8 mouse cellular contexts compared by ENCODE assay signal in the genomic region with DNA sequence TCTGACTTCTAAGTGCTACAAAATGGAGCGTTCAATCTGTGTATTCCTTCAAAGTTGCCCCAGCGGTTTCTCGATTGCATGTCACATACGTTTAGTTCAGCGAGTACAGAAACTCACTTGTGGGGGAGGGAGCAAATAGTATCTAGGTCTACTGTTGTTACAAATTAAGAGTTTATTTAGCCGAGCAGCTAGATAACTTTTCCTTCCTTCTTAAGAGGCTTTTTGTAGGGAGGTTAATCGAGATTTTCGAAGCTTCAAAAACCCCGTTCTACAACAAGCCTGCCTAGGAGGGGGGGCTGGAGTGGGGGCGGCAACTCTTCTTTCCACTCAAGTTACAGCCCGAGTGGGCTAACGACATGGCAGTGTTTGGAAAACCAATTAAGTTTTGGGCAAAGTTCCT. TPM values are rescaled to one million over a fixed set of nuclear protein-coding genes. Genes with fewer than 3 reads are reported as not detected.
DNase-seq lines count a peak whose midpoint lies in the region; ATAC-seq lines count a peak whose summit lies in the region.

No protein-coding gene starts in this region.

- no peak for ATAC-seq in heart, embryonic 14.5 days (ENCODE audit: insufficient number of reproducible peaks, insufficient read depth, low FRiP score, low read depth)
- ATAC-seq in hindbrain, embryonic 16.5 days: peak; percentile 6; the same call in 1 of the 2 replicates
- no peak for ATAC-seq in midbrain, embryonic 14.5 days (ENCODE audit: low FRiP score, low TSS enrichment)
- no peak for ATAC-seq in inflammation-experienced regulatory T-cells, adult 6 months

- no peaks in the 10 kb centered on the region for H3K27me3 ChIP-seq in heart, embryonic 14.5 days (ENCODE audit: control insufficient read depth, insufficient read depth, low read length)
- no peaks in the 10 kb centered on the region for H3K27me3 ChIP-seq in hindbrain, embryonic 16.5 days (replicated peaks; ENCODE audit: control insufficient read depth, insufficient read depth, low read length)
- H3K27me3 ChIP-seq in midbrain, embryonic 14.5 days (ENCODE audit: control insufficient read depth, insufficient read depth, low read length): 0 out of 2 replicates have a peak, but pooled peaks cover 8% of the 10 kb centered on the region

- under 1% methylated on average over 12 of the region's 12 CpGs for WGBS in heart, embryonic 14.5 days
- WGBS in hindbrain, embryonic 16.5 days: 3% methylated on average over 12 of the region's 12 CpGs
- 2% methylated on average over 12 of the region's 12 CpGs for WGBS in midbrain, embryonic 14.5 days

- peaks cover 37% of the 10 kb centered on the region for H3K36me3 ChIP-seq in heart, embryonic 14.5 days (ENCODE audit: control insufficient read depth, insufficient read depth, low read length)
- no peaks in the 10 kb centered on the region for H3K36me3 ChIP-seq in hindbrain, embryonic 16.5 days (ENCODE audit: control insufficient read depth, insufficient read depth, low read length)
- H3K36me3 ChIP-seq in midbrain, embryonic 14.5 days (ENCODE audit: control insufficient read depth, insufficient read depth, low read length): no peaks in the 10 kb centered on the region

- H3K9me3 ChIP-seq in heart, embryonic 14.5 days (ENCODE audit: control insufficient read depth, low read length): no peaks in the 10 kb centered on the region
- H3K9me3 ChIP-seq in hindbrain, embryonic 16.5 days (ENCODE audit: control insufficient read depth, low read length): no peaks in the 10 kb centered on the region
- no peaks in the 10 kb centered on the region for H3K9me3 ChIP-seq in midbrain, embryonic 14.5 days (ENCODE audit: control insufficient read depth, low read length)

- peak overlapping the region; percentile 89 to 96 for H3K4me3 ChIP-seq in heart, embryonic 14.5 days (ENCODE audit: control insufficient read depth in 1 of 2, insufficient read depth in 1 of 2, low read depth in 1 of 2, low read length in 2 of 2)
- H3K4me3 ChIP-seq in hindbrain, embryonic 16.5 days (ENCODE audit: low read length): peak overlapping the region; percentile 72
- H3K4me3 ChIP-seq in midbrain, embryonic 14.5 days (replicated peaks; ENCODE audit: low read depth, low read length): peak overlapping the region; percentile 69

- H3K4me2 ChIP-seq in heart, embryonic 14.5 days (ENCODE audit: low read length): peak overlapping the region; percentile 75
- H3K4me2 ChIP-seq in hindbrain, embryonic 16.5 days (ENCODE audit: low read length): peak overlapping the region; percentile 84
- H3K4me2 ChIP-seq in midbrain, embryonic 14.5 days (ENCODE audit: low read length): peak overlapping the region; percentile 96

- peak overlapping the region; percentile 93 to 98 for H3K27ac ChIP-seq in heart, embryonic 14.5 days (replicated peaks in 1 of 2; ENCODE audit: control insufficient read depth in 1 of 2, insufficient read depth in 1 of 2, low read depth in 2 of 2, low read length in 2 of 2)
- peak overlapping the region; percentile 87; the same call in 1 of the 2 replicates for H3K27ac ChIP-seq in hindbrain, embryonic 16.5 days (ENCODE audit: low read depth, low read length)
- no peak overlapping the region for H3K27ac ChIP-seq in midbrain, embryonic 14.5 days (replicated peaks; ENCODE audit: low read depth, low read length)

- peak overlapping the region; percentile 99 for H3K9ac ChIP-seq in heart, embryonic 14.5 days (ENCODE audit: low read length)
- peak overlapping the region; percentile 71 for H3K9ac ChIP-seq in hindbrain, embryonic 16.5 days (ENCODE audit: low read depth, low read length)
- H3K9ac ChIP-seq in midbrain, embryonic 14.5 days (replicated peaks; ENCODE audit: low read length): peak overlapping the region; percentile 62

- DNase-seq in heart, adult 8-10 months (ENCODE audit: low spot score): no peak
- DNase-seq in embryo, embryonic 11 days: peak; percentile 43
- peak; percentile 44 for DNase-seq in midbrain, embryonic 14.5 days
- no peak for DNase-seq in left cerebral cortex, adult 8-10 months (ENCODE audit: low spot score in 2 of 2)
- DNase-seq in gastrocnemius, adult 18-20 months (ENCODE audit: low spot score): no peak

- H3K4me1 ChIP-seq in heart, embryonic 14.5 days (ENCODE audit: control insufficient read depth in 2 of 2, insufficient read depth in 2 of 2, low read length in 2 of 2): peaks cover 2 to 24% of the 10 kb centered on the region in 2 experiments; a peak in 3 of 4 replicates
- H3K4me1 ChIP-seq in hindbrain, embryonic 16.5 days (ENCODE audit: control insufficient read depth, insufficient read depth, low read depth, low read length): peaks cover 7% of the 10 kb centered on the region
- peaks cover 7% of the 10 kb centered on the region; the same call in 1 of the 2 replicates for H3K4me1 ChIP-seq in midbrain, embryonic 14.5 days (ENCODE audit: control insufficient read depth, insufficient read depth, low read length)

RNA-seq across cellular contexts. Expression of gene Yap1, which starts 1.6 kb away (rescaled TPM):
- 22.0 and 24.3 TPM in 2 replicates for polyA plus RNA-seq in heart, embryonic 14.5 days (2014; fragmentation: Nextera tagmentation; extraction: Ambion mirVana)
- 10 to 100 TPM; 68.5 to 92.9 (median 77.7) TPM for total RNA-seq in heart, adult 8-10 months (2022)
- polyA plus RNA-seq in hindbrain, embryonic 16.5 days (2015; fragmentation: Nextera tagmentation; extraction: Ambion mirVana): 6.7 and 9.8 TPM in 2 replicates
- polyA plus RNA-seq in midbrain, embryonic 14.5 days (2014; fragmentation: Nextera tagmentation; extraction: Ambion mirVana): 5.9 and 7.8 TPM in 2 replicates
- 10 to 100 TPM; 16.7 to 18.7 (median 18.4) TPM for total RNA-seq in left cerebral cortex, adult 8-10 months (2022)
- polyA plus RNA-seq in inflammation-experienced regulatory T-cells, adult 6 months (2017; shearing (Covaris generic)): not detected
- 10 to 100 TPM; 36.9 to 40.5 TPM for total RNA-seq in gastrocnemius, adult 18-20 months (2021)

RNA-seq across cellular contexts. Expression of gene Cfap300, which starts 39.8 kb away (rescaled TPM):
- polyA plus RNA-seq in heart, embryonic 14.5 days (2014; fragmentation: Nextera tagmentation; extraction: Ambion mirVana): 7.0 and 7.6 TPM in 2 replicates
- total RNA-seq in heart, adult 8-10 months (2022): 1 to 10 TPM in 1 of 4 experiments, under 1 TPM in 3; 0.27 to 1.0 (median 0.89) TPM
- polyA plus RNA-seq in hindbrain, embryonic 16.5 days (2015; fragmentation: Nextera tagmentation; extraction: Ambion mirVana): 13.5 and 16.9 TPM in 2 replicates
- 15.8 and 18.2 TPM in 2 replicates for polyA plus RNA-seq in midbrain, embryonic 14.5 days (2014; fragmentation: Nextera tagmentation; extraction: Ambion mirVana)
- 10 to 100 TPM in 1 of 4 experiments, 1 to 10 TPM in 3; 7.8 to 10.2 (median 8.1) TPM for total RNA-seq in left cerebral cortex, adult 8-10 months (2022)
- polyA plus RNA-seq in inflammation-experienced regulatory T-cells, adult 6 months (2017; shearing (Covaris generic)): under 1 TPM in 2 of 3 experiments, not detected in 1; 0.30 to 0.61 TPM
- under 1 TPM; 0.50 to 0.64 TPM for total RNA-seq in gastrocnemius, adult 18-20 months (2021)

Comparison
In these comparisons a context has a peak if more than half of its experiments do, and no peak if none do; other contexts are left out.
1. DNase-seq: peak in embryo, embryonic 11 days (single experiment) and midbrain, embryonic 14.5 days (single experiment); none in heart, adult 8-10 months (single experiment), left cerebral cortex, adult 8-10 months (0 of 2) and gastrocnemius, adult 18-20 months (single experiment).
2. Peak in every context shown above with its lines, with median percentiles within 50 percentile points of each other: H3K4me2 ChIP-seq, H3K4me3 ChIP-seq and H3K9ac ChIP-seq.